Mouse (Mus musculus) cerebellum, postnatal 36 days (tissue): ENCODE measurements around the gene Uba7.
A peak's percentile ranks its signal among the peaks of the same experiment; 100 is the strongest.
"Not testable (repeated sequence)": the region's sequence is repeated elsewhere in the genome, so short reads cannot be mapped to it uniquely, and the experiment has no call there.

Source experiments
- DNase-seq, 2 experiments: peaks; one replicate each; pipeline ENCODE4 v3.0.0; 2021 to 2022; ENCODE audit warnings: mixed read lengths in 2 of 2

The Uba7 gene

DNA sequence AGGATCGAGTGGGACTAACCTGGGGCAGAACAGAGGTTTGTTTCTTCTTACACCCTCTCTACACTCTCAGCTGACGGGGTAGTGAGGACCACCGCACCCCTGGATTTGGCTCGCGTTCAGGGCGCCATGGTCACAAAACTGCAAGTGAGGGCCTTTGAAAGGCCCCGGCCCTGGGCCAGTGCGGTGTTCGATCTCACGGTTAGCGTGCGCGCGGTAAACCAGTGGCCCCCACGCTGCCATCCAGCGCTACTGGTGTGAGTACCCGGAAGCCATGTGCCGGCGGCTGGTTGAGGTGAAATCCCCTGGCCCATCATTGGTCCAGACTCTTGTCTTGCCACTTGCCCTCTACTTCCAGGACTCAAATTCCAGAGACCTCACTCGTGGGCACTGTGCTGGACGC, 20.2 kb downstream of the Uba7 start:
- no peak for DNase-seq

DNA sequence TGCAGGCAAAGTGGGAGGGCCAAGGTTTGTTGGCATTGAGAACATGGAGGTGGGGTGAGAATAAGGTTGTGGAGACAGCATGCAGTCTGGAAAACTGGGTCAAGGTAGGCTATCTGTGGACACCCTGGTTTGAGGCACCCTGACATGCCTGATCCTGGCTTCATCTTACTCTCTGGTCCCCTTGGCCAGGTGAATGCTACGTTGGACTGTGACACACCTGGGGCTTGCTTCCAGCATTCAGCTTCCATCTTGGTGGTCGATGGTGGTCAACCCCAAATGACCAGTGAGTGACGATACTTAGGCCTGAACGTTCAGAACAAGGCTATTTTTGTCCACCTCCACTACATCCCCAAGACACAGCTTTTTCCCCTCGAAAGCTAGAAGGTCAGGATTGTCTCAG, 20.7 kb downstream of the Uba7 start, which contains the start of gene Gm20662:
Gm20662 (plus strand) TSS at position 301 of the 400 bp plus-strand sequence.
- no peak for DNase-seq

DNA sequence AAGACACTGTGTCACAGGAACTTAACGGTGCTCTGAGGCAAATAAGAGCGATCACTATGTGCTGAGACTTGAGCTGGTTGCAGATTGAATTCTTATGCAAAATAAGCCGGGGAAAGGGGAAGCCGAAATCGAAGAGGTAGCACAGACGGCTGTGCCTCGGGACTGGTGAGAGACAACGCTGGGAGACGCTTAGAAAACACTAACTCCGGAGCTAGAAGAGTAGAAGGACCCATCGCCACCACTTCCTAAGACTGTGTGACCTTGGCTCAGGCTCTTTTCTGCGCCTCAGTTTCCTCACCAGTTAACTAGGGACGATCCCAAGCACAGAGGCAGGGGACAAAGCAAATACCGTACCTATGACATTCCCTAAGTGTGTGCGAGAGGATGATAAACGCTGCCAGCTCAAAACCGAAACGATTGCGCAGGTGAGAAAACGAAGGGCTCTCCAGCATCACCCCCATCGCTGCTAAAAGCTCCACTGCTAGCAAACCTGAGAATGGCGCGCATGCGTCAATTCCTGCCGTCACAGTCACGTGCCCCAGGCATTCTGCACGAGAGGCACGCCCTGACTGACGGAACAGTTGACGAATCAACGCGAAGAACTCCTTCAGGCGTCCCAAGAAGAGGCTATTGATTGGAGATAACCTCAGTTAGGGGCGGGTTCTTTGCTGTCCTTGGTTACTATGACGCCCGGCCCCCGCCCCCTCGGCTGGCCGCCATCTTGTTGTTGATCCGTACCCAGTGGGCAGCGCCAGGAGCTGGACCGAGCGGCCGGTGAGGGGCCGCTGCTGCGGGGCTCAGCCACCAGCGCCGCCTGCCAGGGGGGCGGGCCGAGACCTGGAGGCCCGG, 26.8 kb downstream of the Uba7 start, which contains the start of gene Ip6k1:
Ip6k1 (plus strand) TSS at position 580 of the 849 bp plus-strand sequence.
- DNase-seq, result peak; percentile 100

DNA sequence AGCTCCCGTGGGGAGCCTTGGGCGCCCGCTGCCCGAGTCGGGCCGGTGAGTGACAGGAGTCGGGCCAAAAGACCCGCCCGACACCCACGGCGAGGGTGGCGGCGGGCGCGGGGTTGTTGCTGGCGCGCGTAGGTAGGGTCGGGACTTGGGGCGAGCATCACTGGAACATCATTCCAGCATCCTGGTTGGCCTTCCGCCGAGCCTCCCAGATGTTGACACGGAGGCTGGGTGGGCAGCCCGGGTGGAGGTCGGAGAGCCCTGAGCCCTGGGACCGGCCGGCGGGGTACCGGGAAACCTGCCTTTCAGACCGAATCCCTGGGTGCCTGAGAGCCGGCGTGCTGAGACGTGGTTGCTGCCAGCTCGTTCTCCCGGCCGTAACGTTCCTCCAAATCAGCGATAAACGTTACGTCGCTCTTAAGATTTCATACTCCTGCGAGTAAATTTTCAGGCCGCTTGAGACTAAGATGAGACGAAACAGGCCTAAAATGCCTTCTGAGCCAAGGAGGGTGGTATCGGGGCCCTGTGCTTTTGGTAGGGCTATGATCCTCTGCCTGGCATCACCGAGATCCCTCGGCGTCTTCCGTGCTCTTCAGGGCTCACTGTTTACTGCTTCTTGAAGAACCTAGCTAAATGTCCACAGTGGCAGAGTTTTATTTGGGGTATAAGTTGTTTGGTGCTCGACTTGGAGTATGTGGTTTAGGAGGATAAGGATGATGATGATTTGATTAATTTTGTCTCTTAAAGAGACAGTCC, 27.6 kb downstream of the Uba7 start:
- peak in 1 of 2 experiments; percentile 56 for DNase-seq

DNA sequence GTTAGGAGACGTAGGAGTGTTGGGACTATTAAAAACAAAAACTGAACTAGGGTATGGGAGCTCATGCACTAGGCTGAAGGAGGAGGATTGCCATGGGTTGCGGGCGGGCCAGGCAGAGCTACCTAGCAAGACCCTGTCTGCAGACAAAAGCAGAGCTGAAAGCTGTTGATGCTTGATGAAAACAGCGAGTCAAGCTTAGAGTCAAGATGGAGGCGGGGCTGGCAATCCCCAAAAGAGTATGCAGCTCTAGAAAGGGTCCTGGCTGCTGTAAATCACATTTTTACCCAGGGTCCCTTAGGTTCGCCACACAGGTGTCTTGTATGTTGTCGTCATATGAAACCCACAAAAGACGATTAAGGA, 28.2 kb downstream of the Uba7 start:
- peak in 1 of 2 experiments; percentile 20 for DNase-seq

DNA sequence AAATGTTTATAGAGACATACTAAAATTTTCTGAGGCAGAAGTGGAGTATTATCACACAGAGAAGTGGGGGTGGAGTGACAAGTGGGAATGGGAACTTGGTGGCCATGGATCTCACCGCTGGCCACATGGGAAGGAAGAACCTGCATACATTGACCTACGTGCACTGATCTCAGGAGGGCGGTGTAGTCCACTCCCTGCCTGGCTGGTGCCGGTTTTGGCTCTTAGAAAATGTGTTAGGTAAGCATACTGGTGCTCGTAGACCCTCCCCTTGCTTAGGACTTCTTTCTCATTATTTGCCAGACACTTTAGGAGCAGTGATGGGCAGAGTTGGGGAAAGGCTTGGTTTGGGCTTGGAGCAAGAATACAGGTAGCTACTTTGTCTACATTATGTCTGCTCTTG, 32.7 kb downstream of the Uba7 start:
- DNase-seq, result no peak

DNA sequence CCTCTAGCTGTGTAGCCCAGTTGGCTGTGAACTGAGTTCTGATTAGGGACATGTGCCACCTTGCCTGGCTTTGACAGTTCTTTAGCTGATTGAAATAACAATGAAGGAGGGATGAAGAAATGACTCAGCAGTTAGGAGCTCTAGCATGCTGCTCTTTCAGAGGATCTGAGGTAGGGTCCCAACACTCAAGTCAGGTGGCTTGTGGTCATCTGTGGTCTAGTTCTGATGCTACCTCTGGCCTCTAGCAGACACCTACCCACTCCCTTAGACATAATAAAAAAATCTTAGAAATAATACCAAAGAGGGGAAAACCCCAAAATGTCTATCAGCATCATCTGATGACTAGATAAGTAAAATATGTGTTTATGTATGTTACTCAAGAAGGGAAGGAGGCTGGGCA, 35.1 kb downstream of the Uba7 start:
- DNase-seq, result no peak

DNA sequence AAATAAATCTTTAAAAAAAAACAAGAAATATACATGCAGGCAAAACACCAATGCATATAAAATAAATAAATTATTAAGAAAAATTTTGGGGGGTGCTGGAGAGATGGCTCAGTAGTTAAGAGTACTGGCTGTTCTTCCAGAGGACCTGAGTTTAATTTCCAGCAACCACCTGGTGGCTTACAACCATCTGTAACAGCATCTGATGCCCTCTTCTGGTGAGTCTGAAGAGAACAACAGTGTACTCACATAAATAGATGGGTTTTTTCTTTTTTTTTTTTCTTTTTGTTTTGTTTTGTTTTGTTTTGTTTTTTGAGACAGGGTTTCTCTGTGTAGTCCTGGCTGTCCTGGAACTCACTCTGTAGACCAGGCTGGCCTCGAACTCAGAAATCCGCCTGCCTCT, 38.3 kb downstream of the Uba7 start:
- not testable (repeated sequence) for DNase-seq

DNA sequence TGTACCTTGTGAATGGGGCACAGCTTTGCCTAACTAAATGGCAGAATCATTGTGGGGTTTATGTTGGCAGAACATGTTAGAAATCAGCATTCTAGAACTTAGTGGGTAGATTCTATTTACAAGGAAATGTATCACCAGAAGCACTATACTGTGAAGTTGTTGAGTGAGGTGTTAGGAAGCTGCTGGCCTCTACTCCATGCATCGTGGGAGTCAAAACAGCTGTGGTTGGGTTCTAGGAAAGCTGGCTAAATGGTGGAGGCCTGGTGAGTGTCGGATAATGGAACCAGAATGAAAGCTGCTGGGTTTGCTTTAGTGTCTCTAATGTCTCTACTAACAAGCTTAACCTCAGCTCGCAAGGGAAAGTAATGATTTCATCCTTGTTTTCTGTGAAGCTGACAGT, 41.8 kb downstream of the Uba7 start:
- no peak for DNase-seq

DNA sequence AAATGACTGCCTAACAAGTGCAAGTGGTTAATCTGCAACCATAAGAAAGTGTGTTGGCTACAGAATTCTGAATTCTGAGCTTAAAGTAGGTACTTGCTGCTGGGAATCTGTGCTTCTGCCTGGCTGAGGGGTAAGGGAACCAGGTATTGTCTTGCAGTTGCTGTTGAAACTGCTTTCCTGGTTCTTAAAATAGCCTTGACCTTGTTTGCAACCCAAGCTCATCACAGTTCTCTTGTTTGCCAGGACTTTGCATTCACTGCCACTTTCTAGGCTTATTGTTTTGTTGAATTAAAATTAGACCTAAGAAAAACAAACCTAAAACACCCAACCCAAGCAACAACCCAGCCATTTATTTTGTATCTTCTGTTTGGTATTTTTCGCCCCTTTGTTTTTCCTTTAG, 45.4 kb downstream of the Uba7 start:
- DNase-seq, result no peak

DNA sequence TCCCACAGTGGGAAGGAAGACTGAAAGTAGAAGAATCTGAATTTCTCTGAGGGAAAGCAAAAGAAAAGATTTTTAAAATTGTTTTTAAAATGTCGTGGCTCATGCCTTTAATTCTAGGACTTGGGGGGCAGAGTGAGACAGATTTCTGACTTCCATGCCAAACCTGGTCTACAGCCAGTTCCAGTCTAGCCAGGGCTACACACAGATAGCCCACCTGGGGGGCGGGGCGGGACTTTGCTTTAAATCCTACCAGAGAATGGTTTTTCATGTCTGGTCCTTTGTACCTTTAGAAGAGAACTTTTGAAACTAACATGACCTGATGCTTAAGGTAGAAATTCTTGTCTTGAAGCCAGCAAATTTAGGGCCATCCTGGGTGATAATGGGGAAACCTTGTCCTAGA, 47.9 kb downstream of the Uba7 start:
- DNase-seq, result no peak

DNA sequence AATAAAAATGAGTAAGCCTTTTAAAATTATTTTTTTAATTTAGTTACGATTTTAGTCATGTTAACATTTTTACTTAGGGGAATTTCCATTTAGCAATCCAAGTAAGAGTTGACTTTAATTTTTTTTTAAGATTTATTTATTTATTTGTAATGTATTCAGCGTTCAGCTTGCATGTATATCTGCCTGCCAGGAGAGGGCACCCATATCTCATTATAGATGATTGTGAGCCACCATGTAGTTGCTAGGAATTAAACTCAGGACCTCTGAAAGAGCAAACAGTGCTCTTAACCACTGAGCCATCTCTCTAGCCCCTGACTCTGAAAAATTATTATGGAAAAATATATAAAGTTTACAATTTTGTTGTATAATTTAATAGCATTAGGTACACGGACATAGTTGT, 51.3 kb downstream of the Uba7 start:
- DNase-seq, result no peak

DNA sequence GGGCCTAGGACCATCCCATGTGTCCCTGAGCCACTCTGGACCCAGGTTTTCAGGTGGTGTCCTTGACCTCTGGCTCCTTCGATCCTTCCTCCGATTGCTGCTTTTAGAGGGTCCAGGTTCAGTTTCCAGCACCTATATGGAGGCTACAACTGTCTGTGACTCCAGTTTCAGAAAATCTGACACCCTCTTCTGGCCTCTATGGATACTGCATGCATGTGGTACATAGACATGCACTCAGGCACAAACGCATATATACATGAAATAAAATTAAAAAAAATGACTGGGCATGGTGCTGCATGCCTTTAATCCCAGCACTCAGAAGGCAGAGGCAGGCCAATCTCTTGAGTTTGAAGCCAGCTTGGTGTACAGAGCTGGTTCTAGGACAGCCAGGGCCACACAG, 52.6 kb downstream of the Uba7 start:
- DNase-seq, result no peak

DNA sequence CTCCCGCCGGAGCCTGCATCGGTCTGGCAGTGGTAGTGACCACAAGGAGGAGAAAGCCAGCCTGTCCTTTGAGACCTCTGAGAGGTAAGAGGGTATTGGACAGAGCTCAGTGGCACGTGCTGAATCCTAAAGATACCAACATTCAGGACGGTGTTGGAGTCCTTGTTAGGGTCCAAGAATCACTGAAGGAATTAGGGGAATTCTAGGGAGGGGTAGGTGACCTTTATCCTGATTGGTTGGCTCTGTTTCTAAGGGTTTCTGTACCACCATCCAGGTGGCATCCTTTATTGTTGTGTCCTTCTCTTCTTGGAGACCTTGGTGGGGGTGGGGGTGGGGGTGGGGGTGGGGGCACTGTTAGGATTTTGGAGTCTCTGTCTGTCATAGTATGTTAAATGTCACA, 56.8 kb downstream of the Uba7 start:
- DNase-seq, result no peak
